Mouse (Mus musculus) heart, adult 2 months (tissue): ENCODE data around the gene Nptx1.

Experiments used
- CTCF ChIP-seq: fragments of 200-600 bp; IDR thresholded peaks from 2 replicates; pipeline ENCODE4 v1.8.1; 2022; ENCODE audit warnings: antibody characterized with exemption, mild to moderate bottlenecking, moderate library complexity
- EP300 ChIP-seq: fragments of 200-500 bp; IDR thresholded peaks from 2 replicates; pipeline ENCODE4 v1.6.1; 2011; ENCODE audit warnings: low read depth, low read length, control low read depth; ENCODE audit not compliant: insufficient read depth
- POLR2A ChIP-seq: fragments of 200-500 bp; IDR thresholded peaks from 2 replicates; pipeline ENCODE4 v1.6.1; 2011; ENCODE audit warnings: mild to moderate bottlenecking, low read depth, low read length, control low read depth; ENCODE audit not compliant: insufficient read depth

- TF ChIP-seq CTCF (no peak), EP300 (no peak), POLR2A (no peak)
These were observed 46.4 kb upstream of the Nptx1 start for GRCm38 (mm10) chr11:119593966-119594365.
